Mouse (Mus musculus): ENCODE results near the gene Tbc1d10a. TPM values are rescaled to one million over a fixed set of nuclear protein-coding genes. Genes with fewer than 3 reads are reported as not detected.
A peak's percentile ranks its signal among the peaks of the same experiment; 100 is the strongest.

Gene Tbc1d10a
- total and polyA plus RNA-seq, 3 experiments: 23.0 to 27.4 TPM; not detected in 1

- Histone ChIP-seq H3K27me3 (ENCODE audit: control insufficient read depth in 1 of 2, insufficient read depth in 2 of 2, low read length in 2 of 2) (no peaks in the 10 kb centered on the region), H3K27ac (ENCODE audit: control insufficient read depth, low read depth, low read length) (peak overlapping the region; percentile 95), H3K9me3 (replicated peaks; ENCODE audit: insufficient read depth, low read length) (no peaks in the 10 kb centered on the region), H3K79me2 (ENCODE audit: control insufficient read depth, insufficient read depth, low read length, poor library complexity) (peaks cover 24% of the 10 kb centered on the region), H3K9ac (ENCODE audit: control insufficient read depth, low read depth, low read length, poor library complexity, severe bottlenecking) (peak overlapping the region; percentile 91), H3K4me1 (ENCODE audit: control insufficient read depth in 1 of 2, insufficient read depth in 2 of 2, low read length in 2 of 2) (peaks cover 0 to 22% of the 10 kb centered on the region in 2 experiments; a peak in 2 of 4 replicates), H3K4me3 (ENCODE audit: control insufficient read depth in 1 of 2, insufficient read depth in 1 of 2, low read depth in 2 of 2, low read length in 2 of 2) (peak overlapping the region; percentile 66 to 97), H3K36me3 (ENCODE audit: control insufficient read depth in 1 of 2, insufficient read depth in 2 of 2, low read length in 2 of 2) (peaks cover 0 to 6% of the 10 kb centered on the region in 2 experiments; a peak in 1 of 4 replicates)
- no peak for TF ChIP-seq E2F4 (IDR thresholded peaks at IDR 0.05; ENCODE audit: borderline replicate concordance, low read depth, low read length)
- TF ChIP-seq NRF1 (IDR thresholded peaks at IDR 0.05; ENCODE audit: insufficient read depth, low read depth, low read length, poor library complexity, severe bottlenecking): no peak
- no peak for TF ChIP-seq UBTF (IDR thresholded peaks at IDR 0.05; ENCODE audit: borderline replicate concordance, insufficient read depth, low read depth, low read length)
- TF ChIP-seq POLR2AphosphoS2 (IDR thresholded peaks at IDR 0.05; ENCODE audit: low read length): no peak
- peak; percentile 18; the same call in 1 of the 2 replicates for TF ChIP-seq MYC (IDR thresholded peaks at IDR 0.05; ENCODE audit: low read depth, low read length)
- no peak for TF ChIP-seq MAFK (IDR thresholded peaks at IDR 0.05; ENCODE audit: borderline replicate concordance, low read depth, low read length)
- peak; percentile 30 for TF ChIP-seq MAX (IDR thresholded peaks at IDR 0.05; ENCODE audit: low read length)
- TF ChIP-seq ELF1 (IDR thresholded peaks at IDR 0.05; ENCODE audit: low read depth, low read length): no peak
- 0 out of 2 replicates have a peak, but pooled peaks have one; percentile 16 for TF ChIP-seq TCF12 (IDR thresholded peaks at IDR 0.05; ENCODE audit: low read depth, low read length)
- TF ChIP-seq MAZ (IDR thresholded peaks at IDR 0.05; ENCODE audit: low read depth, low read length): peak; percentile 28; the same call in 1 of the 2 replicates
- TF ChIP-seq BHLHE40 (IDR thresholded peaks at IDR 0.05; ENCODE audit: borderline replicate concordance, low read depth, low read length): no peak
- peak; percentile 75 for DNase-seq (ENCODE audit: low read depth, low spot score)
Observed at GRCm38 (mm10) chr11:4235052-4235655, 48.6 kb downstream of the Tbc1d10a start.

DNA sequence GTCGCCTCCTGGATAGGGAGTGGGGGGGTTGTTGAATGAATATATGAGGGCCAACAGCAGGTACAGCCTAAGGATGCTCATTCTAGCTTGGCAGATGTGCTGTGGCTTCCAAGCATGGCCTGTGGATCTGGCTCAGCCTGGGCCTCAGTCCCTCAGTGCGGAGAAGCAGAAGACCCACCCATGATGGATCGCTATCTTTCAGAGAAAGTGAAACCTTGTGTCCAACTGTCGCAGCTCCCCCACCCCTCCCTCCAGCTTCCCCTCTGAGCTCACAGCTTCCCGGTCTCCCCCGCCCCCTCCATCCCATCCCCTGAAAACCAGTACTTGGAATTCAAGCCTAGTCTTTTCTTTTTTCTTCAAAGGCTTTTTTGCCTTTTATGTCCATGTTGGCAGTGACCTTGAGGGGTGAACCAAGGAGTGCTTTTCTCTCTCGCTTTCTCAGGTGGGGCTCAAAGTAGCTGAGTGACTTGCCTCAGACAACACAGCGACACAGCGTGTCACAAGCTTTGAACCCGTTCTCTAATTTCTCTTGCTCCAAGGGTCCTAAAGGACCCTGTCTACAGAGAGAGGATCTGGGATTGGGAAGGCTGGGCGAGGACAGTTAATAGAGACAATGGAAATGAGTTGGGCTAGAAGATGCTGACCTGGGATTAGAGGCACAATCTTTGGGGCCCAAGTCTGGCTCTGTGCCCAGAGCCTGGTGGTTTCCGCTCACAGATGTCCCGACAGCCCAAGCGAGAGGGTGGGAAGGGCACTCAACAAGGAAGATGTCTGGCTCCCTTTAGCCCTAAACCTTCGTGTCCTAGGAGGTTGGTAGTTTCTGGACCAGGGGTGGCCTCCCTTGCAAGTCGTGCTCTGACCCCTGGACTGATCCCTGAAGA lies 49.3 kb downstream of the Tbc1d10a start, which contains the start of gene Osm:
Gene Osm (plus strand): TSS at position 756 of the 881 bp plus-strand sequence.
- H3K79me2 ChIP-seq (ENCODE audit: control insufficient read depth, insufficient read depth, low read length, poor library complexity): peaks cover 24% of the 10 kb centered on the region
- H3K4me1 ChIP-seq (ENCODE audit: control insufficient read depth in 1 of 2, insufficient read depth in 2 of 2, low read length in 2 of 2): peaks cover 0 to 22% of the 10 kb centered on the region in 2 experiments; a peak in 2 of 4 replicates
- H3K9ac ChIP-seq (ENCODE audit: control insufficient read depth, low read depth, low read length, poor library complexity, severe bottlenecking): peak within 1 kb of the TSS; percentile 91
- no peaks in the 10 kb centered on the region for H3K9me3 ChIP-seq (replicated peaks; ENCODE audit: insufficient read depth, low read length)
- peaks cover 0 to 6% of the 10 kb centered on the region in 2 experiments; a peak in 2 of 4 replicates for H3K36me3 ChIP-seq (ENCODE audit: control insufficient read depth in 1 of 2, insufficient read depth in 2 of 2, low read length in 2 of 2)
- peak; percentile 97 for DNase-seq (ENCODE audit: low read depth, low spot score)
- peak within 1 kb of the TSS; percentile 82 to 97 for H3K4me3 ChIP-seq (ENCODE audit: control insufficient read depth in 1 of 2, insufficient read depth in 1 of 2, low read depth in 2 of 2, low read length in 2 of 2)
- peak within 1 kb of the TSS; percentile 95 for H3K27ac ChIP-seq (ENCODE audit: control insufficient read depth, low read depth, low read length)
- H3K27me3 ChIP-seq (ENCODE audit: control insufficient read depth in 1 of 2, insufficient read depth in 2 of 2, low read length in 2 of 2): no peaks in the 10 kb centered on the region
- no peak for TF ChIP-seq POLR2AphosphoS5 (IDR thresholded peaks at IDR 0.05; ENCODE audit: borderline replicate concordance, low read depth, low read length)
- peak; percentile 50; the same call in 1 of the 2 replicates for TF ChIP-seq MAX (IDR thresholded peaks at IDR 0.05; ENCODE audit: low read length)
- TF ChIP-seq UBTF (IDR thresholded peaks at IDR 0.05; ENCODE audit: borderline replicate concordance, insufficient read depth, low read depth, low read length): 0 out of 2 replicates have a peak, but pooled peaks have one; percentile 31
- TF ChIP-seq JUND (IDR thresholded peaks at IDR 0.05; ENCODE audit: low read depth, low read length): no peak
- TF ChIP-seq MYB (IDR thresholded peaks at IDR 0.05; ENCODE audit: low read depth, low read length): peak; percentile 58
- peak; percentile 75 for TF ChIP-seq ZMIZ1 (IDR thresholded peaks at IDR 0.05; ENCODE audit: low read depth, low read length)
- no peak for TF ChIP-seq USF2 (IDR thresholded peaks at IDR 0.05; ENCODE audit: borderline replicate concordance in 1 of 2, insufficient read depth in 1 of 2, low read depth in 1 of 2, low read length in 2 of 2)
- TF ChIP-seq NELFE (IDR thresholded peaks at IDR 0.05; ENCODE audit: low read depth, low read length): peak; percentile 76
- TF ChIP-seq KAT2A (conservative IDR thresholded peaks at IDR 0.05; ENCODE audit: low read depth, low read length): peak; percentile 19; the same call in 1 of the 2 replicates
- TF ChIP-seq POLR2AphosphoS2 (IDR thresholded peaks at IDR 0.05; ENCODE audit: low read length): peak; percentile 44; the same call in 1 of the 2 replicates
- no peak for TF ChIP-seq E2F4 (IDR thresholded peaks at IDR 0.05; ENCODE audit: borderline replicate concordance, low read depth, low read length)
- TF ChIP-seq TCF12 (IDR thresholded peaks at IDR 0.05; ENCODE audit: low read depth, low read length): peak; percentile 64; the same call in 1 of the 2 replicates
- peak; percentile 65; the same call in 1 of the 2 replicates for TF ChIP-seq TBP (IDR thresholded peaks at IDR 0.05; ENCODE audit: low read depth, low read length)
- TF ChIP-seq SMC3 (IDR thresholded peaks at IDR 0.05; ENCODE audit: low read depth, low read length): no peak
- TF ChIP-seq ZC3H11A (IDR thresholded peaks at IDR 0.05; ENCODE audit: low read depth, low read length): no peak
- TF ChIP-seq CHD1 (IDR thresholded peaks at IDR 0.05; ENCODE audit: low read depth, low read length): no peak; the same call in 1 of the 2 replicates
- peak; percentile 70 for TF ChIP-seq EP300 (IDR thresholded peaks at IDR 0.05; ENCODE audit: low read depth in 1 of 2, low read length in 2 of 2)
- no peak for TF ChIP-seq CHD2 (IDR thresholded peaks at IDR 0.05; ENCODE audit: low read length)
- peak; percentile 61; the same call in 1 of the 2 replicates for TF ChIP-seq GATA1 (IDR thresholded peaks at IDR 0.05; ENCODE audit: low read depth, low read length)
- TF ChIP-seq SIN3A (IDR thresholded peaks at IDR 0.05; ENCODE audit: low read length): peak; percentile 66
